Mouse (Mus musculus): ENCODE data around the gene Abca6.

The Abca6 gene

DNA sequence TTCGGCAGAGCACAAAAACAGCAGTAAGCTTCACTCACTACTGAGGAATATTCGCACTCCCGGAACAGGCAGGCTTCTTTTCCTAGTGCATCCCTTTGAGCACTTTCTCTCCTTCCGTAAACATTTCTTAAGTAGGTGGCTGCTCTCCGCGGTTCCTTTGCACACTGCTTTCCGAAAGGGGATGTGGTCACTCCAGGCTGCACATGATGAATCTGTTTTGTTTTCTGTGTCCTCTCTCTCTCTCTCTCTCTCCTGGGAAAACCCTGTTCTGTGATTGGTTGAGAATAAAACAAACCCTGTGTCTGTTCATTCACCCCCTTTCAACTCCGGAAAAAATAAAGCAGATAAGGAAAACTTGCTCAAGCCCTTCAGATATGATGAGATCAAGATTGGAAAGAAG is at the start of gene Abca6:
Abca6 (minus strand) TSS at position 243 of the 400 bp plus-strand sequence.
- DNase-seq = peak; percentile 18

DNA sequence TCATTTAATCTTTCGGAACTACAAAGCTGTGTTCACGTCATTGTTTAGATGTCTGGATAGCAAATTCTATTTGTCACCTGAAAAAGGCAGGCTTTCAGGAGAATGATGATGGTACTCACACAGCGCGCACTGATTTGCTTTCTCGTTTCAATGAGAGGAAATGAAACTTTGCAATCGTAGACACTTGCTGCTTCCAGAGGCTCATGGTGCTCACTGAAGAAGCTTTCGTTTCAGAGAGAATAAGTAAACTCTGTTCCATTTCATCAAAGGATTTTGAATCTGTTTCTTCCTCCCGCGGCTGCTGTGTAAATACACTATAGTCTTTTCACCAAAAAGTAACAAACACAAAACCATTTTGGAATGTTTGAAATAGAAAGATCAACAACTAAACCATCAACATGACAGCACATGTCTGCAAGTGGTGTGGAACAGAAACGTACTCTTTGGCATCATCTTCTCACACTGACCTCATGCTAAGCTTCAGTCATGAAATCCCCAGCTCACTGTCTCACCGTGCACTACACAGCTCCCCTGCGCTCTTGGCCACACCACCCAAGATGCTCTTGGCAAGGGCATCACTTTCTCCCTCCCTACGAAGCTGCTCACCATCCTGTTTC is 46.4 kb upstream of the Abca6 start:
- no peak for DNase-seq

DNA sequence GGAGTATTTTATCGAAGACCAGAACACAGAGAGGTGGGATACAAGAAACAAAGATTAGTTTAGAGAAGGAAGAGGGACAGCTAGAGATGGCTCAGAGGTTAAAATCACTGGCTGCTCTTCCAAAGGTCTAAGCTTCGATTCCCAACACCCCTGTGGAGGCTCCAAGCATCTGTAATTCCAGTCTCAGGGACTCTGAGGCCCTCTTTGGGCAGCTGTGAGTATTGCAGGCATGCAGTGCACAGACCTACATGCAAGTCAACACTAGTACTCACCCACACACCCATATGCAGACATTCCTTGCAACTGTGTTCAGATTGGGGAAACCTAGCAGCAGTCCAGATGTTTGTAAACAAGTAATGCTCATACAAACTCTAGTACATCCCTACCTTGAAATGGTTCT is 39.0 kb upstream of the Abca6 start:
- no peak for DNase-seq

DNA sequence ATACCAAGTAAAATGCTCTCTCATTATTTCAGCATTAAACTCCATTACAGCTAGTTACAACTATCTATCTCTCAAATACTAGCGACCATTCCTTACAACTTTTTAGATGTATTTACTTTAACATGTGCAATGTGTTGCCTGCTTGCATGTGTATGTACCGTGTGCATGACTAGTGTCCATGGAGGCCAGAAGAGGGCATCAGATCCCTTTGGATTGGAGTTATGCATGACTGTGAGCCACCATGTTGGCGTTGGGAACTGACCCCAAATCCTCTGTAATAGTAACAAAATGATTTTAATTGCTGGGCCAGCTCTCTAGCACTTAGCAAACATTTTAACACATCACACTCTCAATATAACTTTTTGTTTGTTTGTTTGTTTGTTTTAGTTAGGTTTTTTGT is 36.8 kb upstream of the Abca6 start:
- DNase-seq = no peak

DNA sequence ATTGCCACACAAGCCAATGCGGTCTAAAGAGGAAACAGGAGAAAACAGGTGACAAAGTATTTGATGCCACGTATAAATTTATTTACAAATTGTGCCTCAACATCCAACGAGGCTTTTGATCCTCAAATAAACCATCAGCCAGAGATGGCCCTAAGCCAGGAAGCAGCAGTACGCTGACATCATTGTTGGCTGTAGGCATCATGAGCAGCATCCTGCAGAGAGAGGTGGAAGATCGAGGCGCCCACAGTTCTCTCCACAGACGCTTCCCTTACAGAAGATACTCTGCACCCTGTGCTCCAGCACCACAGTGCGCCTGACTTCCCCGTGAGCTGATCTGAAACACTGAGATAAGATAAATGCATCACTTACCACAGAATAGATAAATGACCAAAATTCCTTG is 36.1 kb upstream of the Abca6 start:
- no peak for DNase-seq

DNA sequence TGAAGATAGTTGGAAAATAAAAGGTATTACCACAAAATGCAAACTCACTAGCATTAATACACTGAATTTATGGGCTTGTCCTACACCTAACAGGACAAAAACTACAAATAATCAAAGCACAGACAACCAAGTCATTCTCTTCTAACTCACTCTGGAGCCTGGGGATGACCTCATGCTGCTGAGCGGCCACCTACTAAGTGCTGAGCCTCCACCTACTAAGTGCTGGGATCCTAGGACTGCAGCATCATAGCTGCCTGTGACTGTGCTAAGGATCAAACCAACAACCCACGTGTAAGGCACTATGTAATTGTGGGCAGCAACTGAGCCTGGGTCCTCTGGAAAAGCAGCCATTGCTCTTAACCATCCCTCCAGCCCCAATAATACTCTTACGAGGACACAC is 34.8 kb upstream of the Abca6 start:
- no peak for DNase-seq

DNA sequence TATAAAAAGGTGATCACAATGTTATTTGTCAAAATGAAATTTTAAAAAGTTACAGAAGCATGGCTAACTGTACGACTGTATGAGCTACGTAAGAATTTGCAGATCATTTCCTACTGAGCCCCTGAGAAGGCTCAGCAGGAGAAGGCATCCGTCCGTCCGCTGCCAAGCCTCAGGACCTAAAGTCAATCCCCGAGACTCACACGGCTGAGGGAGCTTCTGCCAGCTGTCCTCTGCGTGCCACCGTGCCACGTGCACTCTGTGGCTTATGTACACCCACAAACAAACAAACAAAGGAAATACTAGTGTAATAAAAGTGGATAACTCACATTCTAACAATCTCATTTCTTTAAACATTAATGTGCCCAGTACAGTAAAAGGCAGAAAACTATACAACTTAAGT is 33.3 kb upstream of the Abca6 start:
- no peak for DNase-seq

DNA sequence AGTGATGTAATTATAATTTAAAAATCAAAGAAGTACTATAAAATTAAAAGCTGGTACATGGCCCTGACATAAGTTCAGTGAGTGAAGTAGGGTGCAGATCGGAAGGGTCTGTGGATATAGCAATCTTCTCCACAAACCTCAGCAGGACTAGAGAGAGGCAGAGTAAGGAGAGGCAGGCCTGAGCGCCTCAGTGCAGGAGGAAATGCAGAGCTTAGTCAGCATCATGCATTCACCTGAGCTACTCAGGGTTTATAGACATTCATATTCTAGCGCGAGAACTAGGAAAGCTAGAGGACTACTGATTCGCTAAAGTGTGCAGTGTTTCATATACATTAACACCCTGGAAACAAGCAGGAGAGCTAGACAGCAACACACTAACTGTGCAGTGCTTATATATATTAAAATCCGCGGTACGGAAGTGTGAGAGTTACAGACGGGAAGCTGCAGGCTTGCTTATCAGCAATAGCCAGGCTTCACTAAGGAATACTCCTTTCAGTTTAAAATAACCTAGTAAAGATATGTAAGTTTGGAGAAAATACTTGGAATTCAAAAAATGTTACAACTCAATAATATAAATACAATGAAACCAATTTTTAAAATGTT is 32.7 kb upstream of the Abca6 start:
- DNase-seq = no peak

DNA sequence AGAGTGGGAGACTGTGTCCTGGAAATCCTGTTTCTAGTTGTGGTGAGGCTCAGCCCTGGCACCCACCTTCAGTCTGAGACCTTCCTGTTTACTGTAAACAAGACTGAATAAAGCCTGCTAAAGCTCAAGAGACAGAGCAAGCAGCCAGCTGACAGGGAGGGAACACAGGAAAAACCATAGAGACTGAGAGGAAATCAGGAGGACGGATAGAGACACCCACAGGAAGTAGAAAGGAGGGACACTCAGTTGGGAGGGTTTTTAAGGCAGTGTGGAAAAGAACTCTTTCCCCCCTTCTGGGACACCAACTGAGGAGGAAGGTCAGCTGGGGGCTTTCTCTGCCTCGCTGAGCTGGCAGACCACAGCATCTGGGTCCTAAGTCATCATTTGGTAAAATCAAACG is 23.2 kb upstream of the Abca6 start:
- no peak for DNase-seq

DNA sequence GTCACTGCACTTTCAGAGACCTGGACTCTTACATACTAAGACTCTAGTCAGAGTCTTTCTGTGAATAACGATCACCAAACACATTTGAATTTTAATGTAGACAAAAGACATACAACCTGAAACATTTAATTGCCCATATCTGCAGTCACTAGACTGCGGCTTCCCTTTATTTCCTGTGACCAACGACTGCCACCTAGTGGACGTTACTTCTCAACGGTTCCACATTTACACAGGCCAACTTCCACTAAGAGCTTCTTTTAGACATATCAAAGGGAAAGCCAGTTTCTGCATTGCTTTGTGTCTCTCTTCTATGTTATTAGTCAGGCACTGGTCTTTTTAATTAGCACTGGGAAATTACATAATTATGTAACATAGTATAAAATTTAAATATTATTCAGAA is 20.2 kb upstream of the Abca6 start:
- peak; percentile 58 for DNase-seq

DNA sequence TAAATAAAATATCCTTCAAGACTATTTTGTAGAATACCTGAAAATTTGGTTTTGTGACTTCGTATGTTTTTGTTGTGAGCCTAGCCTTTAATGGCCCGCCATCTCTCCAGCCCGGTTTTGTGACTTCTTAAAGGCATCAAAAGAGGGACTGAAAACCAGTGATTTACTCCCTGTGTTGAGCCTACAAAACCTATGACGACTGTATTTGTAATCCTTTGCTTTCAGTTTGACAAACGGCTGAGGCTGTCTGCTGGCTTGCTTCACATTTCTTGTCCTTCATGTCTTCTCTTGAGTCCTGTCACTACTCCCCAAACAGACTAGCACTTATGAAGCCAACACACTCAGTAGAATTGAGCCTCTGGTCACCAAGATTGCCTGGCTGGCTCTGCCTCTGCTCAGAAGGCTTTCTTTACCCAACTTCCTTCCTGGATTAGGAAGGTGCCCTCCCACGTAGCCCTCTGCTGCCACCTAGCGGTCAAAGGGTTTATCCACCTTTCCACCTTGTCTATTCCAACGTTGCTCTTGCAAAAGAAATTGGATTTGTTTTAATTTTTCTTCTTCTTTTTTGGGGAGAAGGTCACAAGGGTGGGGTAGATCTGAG is 16.8 kb upstream of the Abca6 start:
- peak; percentile 90 for DNase-seq

DNA sequence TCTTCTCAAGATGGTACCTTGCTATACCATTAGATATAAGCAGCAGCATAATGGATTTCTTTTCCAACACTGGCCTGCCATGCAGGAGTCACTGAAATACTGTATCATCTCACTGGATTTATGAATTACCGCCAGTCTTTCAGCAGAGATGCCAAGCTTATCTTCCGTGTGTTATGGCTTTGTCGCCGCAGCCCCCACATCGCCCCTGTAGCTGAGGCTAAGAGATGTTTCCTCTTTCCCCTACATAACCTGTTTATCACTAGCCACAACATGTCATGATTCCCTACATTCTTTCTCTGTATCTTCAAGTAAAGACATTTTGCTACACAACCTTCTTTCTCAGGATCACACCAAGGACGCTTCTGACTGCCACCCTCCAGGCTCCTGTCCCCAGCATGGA is 15.7 kb upstream of the Abca6 start:
- DNase-seq = no peak

DNA sequence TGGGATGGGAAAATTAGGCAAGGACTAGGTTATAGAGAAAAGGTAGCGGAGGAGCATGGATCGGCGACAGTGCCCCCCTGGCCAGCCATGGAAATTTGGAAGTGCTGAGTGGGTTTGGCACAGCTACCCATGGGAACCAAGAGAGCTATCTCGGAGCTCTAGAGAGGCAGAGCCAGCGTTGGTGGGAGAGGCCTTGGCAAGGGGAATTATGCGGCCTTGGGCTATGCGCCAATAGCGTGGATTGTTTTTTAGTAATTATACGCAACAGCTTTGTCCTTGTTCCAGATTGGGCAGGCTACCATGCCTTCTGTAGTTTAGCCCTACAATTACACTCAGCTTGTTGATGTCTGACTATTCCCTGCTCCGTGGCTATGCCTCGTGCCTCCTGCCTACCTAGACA is 15.2 kb upstream of the Abca6 start:
- DNase-seq = no peak

DNA sequence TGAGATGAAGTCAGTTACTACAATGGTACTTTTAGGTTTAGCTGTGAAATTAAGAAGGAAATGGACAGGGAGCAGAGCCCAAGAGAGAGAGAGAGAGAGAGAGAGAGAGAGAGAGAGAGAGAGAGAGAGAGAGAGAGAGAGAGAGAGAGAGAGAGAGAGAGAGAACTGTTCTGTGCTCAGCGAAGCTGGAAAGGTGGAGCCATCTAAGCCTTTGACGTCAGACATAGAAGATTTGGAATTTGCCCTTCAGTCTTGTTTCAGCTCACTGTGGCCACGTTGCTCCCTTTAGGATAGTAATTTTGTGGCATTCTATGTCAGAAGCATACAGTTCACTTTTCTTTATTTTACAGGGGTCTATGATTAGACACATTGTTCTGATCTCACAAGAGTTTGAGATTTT is 10.3 kb upstream of the Abca6 start:
- no peak for DNase-seq

DNA sequence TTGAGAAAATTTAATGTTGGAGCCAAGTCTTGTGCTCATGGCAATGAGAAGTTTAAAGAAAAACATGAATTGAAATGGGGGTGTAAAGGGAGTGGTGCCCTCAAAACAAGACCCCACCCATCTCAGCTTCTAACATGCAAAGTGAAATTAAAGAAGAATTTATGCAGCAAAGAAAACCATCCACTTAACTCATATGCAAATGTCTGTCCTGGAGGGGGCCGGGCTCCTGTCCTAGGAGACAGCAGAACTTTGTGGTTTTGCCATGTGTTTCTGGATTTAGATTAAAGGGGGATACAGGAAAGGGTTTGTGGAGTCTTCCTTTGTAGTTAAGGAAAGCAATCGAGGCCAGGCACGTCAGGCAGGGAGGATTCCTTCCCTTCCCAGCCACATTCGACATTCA is 6.3 kb upstream of the Abca6 start:
- DNase-seq = no peak

DNA sequence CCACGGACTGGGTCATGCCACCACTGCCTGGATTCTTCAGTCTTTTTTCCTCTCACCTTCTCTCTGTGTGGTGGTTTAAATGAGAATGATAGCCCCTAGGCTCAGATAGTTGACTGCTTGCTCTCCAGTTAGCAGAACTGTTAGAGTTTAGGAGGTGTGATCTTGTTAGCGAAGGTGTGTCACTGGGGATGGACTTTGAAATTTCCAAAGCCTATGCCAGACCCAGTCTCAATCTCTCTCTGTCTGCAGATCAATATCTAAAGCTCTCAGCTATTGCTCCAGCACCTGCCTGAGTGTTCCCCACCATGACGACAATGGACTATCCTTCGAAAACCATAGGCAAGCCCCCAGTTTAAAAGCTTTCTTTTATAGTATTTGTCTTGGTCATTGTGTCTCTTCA is 5.5 kb upstream of the Abca6 start:
- no peak for DNase-seq

DNA sequence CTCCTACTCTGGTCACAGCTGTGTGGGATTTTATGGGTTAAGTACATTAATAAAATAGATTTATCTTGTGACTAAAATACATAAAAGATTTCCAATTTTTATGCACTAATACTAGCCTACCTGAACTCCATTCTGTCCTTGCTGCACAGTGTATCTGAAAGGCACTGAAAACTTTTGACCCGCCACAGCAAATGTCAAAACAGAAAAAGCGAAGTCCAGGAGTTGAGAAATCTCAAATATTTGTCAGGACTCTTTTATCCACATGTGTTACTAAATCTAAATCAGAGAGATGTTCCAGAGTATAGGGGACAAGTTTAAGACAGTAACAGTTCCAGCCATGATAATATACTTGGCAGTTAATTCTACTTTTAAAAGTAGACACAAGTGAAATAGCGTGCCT is 680 bp upstream of the Abca6 start:
- DNase-seq = no peak

DNA sequence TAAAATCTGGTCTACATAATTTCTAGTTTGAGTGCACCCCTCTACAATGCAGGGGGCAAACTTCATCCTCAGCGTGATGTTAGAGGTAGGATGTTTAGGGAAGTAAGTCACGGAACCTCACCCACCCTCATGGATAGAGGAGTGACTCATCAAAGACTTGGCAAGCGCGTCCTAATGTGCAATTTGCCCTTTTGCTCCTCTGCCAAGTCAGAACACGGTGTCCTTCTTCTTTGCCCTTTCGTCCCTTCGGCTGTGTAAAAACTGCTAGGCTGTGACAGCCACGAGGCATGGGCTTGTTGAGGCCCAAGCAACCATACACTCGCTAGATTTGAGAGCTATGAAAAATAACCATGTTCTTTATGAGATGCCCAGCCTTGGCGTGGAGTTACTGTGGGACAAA is 6.8 kb downstream of the Abca6 start:
- no peak for DNase-seq

DNA sequence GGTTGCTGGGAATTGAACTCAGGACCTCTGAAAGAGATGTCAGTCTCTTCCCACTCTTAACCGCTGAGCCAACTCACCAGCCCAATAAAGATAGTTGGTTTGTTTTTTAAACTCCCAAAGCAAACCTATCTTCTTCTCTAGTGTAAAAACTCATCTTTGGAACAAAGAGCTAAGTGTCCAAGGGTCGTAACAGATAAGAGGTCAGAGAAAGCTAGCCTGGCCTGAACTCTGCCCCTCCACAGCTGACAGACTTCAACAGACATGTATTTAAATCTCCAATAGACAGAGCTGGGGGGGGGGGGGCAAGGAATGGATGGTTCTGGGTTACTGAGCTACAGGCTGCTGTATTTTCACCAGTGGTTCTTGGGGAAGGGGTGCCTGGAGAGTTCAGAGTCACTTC is 14.1 kb downstream of the Abca6 start:
- DNase-seq = no peak

DNA sequence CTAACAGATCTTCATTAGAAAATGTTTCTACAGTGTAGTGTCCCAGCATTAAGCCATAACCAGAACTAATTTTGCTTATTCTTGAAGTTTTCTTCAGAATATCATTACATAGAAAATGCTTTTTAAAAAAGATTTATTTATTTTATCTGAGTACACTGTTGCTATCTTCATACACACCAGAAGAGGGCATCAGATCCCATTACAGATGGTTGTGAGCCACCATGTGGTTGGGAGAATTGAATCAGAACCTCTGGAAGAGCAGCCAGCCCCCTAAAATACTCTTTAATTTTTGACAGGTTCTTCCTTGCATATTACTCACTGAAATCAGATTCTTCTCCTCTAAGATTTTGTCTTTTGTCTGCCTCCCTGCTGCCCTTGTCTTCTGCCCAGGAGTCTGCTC is 18.6 kb downstream of the Abca6 start:
- DNase-seq = no peak

DNA sequence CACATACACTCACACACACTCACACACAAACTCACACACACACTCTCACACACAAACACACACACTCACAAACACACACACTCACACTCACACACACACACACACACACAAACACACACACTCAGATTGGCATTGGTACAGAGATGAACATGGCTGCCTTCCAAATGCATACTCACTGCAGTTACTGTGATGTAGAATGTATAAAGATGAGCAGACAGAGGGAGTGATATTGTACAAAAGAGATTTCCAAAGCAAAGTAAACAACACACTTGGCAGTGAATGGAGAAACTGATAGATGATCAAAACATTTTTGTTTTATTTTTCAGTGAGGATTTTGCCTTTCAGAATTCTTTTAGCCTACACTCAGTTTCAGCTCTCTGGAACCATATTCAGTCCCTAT is 34.5 kb downstream of the Abca6 start:
- DNase-seq = no peak

DNA sequence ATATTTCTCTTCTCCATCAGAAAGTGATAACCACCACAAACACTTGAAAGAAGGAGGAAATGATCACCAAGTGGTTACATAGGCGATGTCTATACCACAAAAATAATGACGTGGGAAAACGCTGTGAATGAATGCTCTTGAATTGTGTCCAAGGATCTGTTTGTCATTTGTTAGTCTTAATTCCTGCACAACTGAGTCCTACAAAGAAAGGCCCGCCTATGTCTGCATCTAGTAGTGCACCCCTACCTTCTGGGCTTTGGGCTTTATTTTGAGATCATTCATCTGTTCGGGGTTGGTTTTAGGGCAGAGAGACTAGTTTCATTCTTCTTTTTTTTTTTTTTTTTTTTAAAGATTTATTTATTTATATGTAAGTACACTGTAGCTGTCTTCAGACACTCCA is 47.6 kb downstream of the Abca6 start:
- DNase-seq = no peak

DNA sequence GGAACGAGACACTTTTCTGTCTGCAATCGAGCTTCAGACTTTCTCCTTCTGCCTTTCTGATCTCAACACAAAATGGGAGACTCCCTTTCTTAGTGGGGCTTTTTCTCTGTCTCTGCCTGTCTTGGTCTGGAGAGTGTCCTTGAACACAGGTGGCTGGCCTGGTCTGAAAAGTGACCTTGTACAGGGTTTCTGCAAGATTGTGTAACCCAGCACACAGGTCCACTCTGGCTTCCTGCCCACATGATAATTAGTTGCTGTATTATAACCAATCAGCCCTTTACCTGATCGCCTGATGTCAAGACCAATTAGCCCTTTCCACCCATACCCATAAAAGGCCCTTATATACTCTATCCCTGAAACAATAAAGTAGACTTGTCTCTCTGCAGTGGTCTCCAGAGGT is 52.7 kb downstream of the Abca6 start:
- DNase-seq = no peak

DNA sequence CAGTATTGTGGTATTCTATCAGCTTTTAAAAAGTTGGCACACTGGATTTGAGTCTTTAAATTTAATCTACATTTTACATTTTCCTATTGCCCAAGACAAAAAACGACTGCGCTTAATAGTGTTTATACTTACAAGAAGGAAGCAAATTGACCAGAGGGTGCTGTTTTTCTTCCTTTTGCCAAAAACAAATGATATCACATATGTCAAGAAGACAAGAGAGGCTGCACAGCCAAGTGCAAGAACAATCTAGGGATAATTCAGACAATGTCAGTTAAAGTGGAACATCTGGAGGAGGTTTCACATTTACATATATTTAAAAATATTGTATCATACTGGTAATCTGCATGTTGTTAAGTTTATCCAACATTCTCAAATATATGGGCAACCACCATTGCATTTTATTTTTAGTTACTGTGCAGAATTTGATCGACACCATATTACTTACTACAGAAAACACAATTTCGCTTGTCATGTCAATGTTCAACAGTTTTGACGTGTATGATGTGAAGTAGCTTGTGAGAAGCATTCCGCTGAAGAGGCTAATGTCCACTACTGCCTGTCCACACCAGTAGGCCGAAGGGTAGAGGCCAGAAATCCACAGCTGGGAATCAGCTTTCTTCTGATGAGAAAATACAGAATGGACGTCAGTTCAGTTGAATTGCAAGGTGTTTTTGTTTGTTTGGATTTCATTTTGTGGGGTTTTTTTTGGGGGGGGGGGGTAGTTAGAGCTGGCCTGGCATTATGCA is 54.8 kb downstream of the Abca6 start:
- no peak for DNase-seq
